Comparison of ENCODE assay signal across 16 mouse cellular contexts in genomic region chr14:32439744-32440143, GRCm38 (mm10). TPM values are rescaled to one million over a fixed set of nuclear protein-coding genes. Genes with fewer than 3 reads are reported as not detected.
DNase-seq lines count a peak whose midpoint lies in the region; ATAC-seq and TF ChIP-seq lines count a peak whose summit lies in the region.
"Had no signal": no experiment of that assay in that cellular context is flagged by ENCODE, and none has a peak within 500 bp of the region (broad histone marks: within the 10 kb centered on the region; RNA-seq: fewer than 3 reads in every experiment).

No protein-coding gene starts in this region.

- peak; percentile 94 for ATAC-seq in forebrain, embryonic 16.5 days
- no peak for ATAC-seq in frontal cortex, adult (ENCODE audit: low TSS enrichment)
- ATAC-seq: liver, embryonic 12.5 days had no signal

- no peak overlapping the region for H3K4me3 ChIP-seq in CH12.LX (replicated peaks in 1 of 3; ENCODE audit: low read depth in 2 of 3, low read length in 2 of 3, poor library complexity in 1 of 3)
- no peak overlapping the region for H3K4me3 ChIP-seq in forebrain, embryonic 16.5 days (replicated peaks; ENCODE audit: low read length)
- H3K4me3 ChIP-seq: layer of hippocampus, adult 2 months; liver, embryonic 12.5 days had no signal

- intact Hi-C loops in left cerebral cortex, postnatal 36 days (cut with DNase I): no loop called here

- no peak for TF ChIP-seq POLR2A in CH12.LX (IDR thresholded peaks at IDR 0.05; ENCODE audit: low read depth, low read length)

- WGBS in forebrain, embryonic 16.5 days: 12% methylated on average over 3 of the region's 3 CpGs

- in situ Hi-C loops in CH12.LX (cut with MboI; ENCODE audit: low pct_ligation_motif_present, low pct_unique_long_range_greater_than_20kb, low sequenced_read_pairs): no loop called here

- DNase-seq in heart, adult 11 months: peak; percentile 66
- no peak for DNase-seq in heart, adult 18-20 months
- no peak for DNase-seq in CH12.LX (ENCODE audit: extremely low read depth)
- peak; percentile 34 for DNase-seq in layer of hippocampus, adult 9-11 months
- DNase-seq in lung, postnatal 14 days: no peak
- DNase-seq in left cerebral cortex, postnatal 36 days (ENCODE audit: low spot score in 2 of 2): no peak
- DNase-seq: adrenal gland, postnatal 10 days; B cell, adult 2 months; cerebellum, adult 2 months; gastrocnemius, postnatal 36 days had no signal

- TF ChIP-seq EP300 in CH12.LX (IDR thresholded peaks at IDR 0.05; ENCODE audit: low read length): no peak

- TF ChIP-seq CTCF in CH12.LX (conservative IDR thresholded peaks at IDR 0.05 in 1 of 2, IDR thresholded peaks at IDR 0.05 in 1 of 2; ENCODE audit: low read depth in 2 of 2, low read length in 2 of 2): no peak

- dilution Hi-C loops in CH12.LX (cut with MboI; ENCODE audit: extremely low pct_ligation_motif_present, extremely low pct_unique_long_range_greater_than_20kb, low sequenced_read_pairs): no loop called here

- no peak overlapping the region for H3K27ac ChIP-seq in CH12.LX (ENCODE audit: insufficient read depth, low read depth)
- no peak overlapping the region; the same call in 1 of the 2 replicates for H3K27ac ChIP-seq in forebrain, embryonic 16.5 days (ENCODE audit: low read length)
- H3K27ac ChIP-seq: layer of hippocampus, adult 2 months; liver, embryonic 12.5 days had no signal

- no peak overlapping the region for H3K9ac ChIP-seq in CH12.LX (ENCODE audit: insufficient read depth, low read depth)
- H3K9ac ChIP-seq in forebrain, embryonic 16.5 days (replicated peaks; ENCODE audit: low read depth, low read length): no peak overlapping the region
- H3K9ac ChIP-seq: liver, embryonic 12.5 days had no signal

- no peaks in the 10 kb centered on the region for H3K9me3 ChIP-seq in CH12.LX (replicated peaks; ENCODE audit: low read length)
- no peaks in the 10 kb centered on the region for H3K9me3 ChIP-seq in forebrain, embryonic 16.5 days (ENCODE audit: control insufficient read depth, low read length)
- H3K9me3 ChIP-seq: liver, embryonic 12.5 days had no signal

- no peaks in the 10 kb centered on the region for H3K4me1 ChIP-seq in CH12.LX (ENCODE audit: control insufficient read depth in 1 of 2, insufficient read depth in 2 of 2)
- H3K4me1 ChIP-seq in forebrain, embryonic 16.5 days (replicated peaks; ENCODE audit: control insufficient read depth, insufficient read depth, low read length): peaks cover 14% of the 10 kb centered on the region
- H3K4me1 ChIP-seq: liver, embryonic 12.5 days had no signal

- no peaks in the 10 kb centered on the region for H3K27me3 ChIP-seq in CH12.LX (replicated peaks)
- H3K27me3 ChIP-seq in forebrain, embryonic 16.5 days (replicated peaks; ENCODE audit: control insufficient read depth, insufficient read depth, low read length): no peaks in the 10 kb centered on the region

- no peaks in the 10 kb centered on the region for H3K79me2 ChIP-seq in CH12.LX (replicated peaks; ENCODE audit: control insufficient read depth, extremely low read depth, insufficient read depth, poor library complexity, severe bottlenecking)

- H3K4me2 ChIP-seq in CH12.LX (ENCODE audit: insufficient read depth, low read depth, poor library complexity, severe bottlenecking): 0 out of 2 replicates have a peak overlapping the region, but pooled peaks have one; percentile 11
- H3K4me2 ChIP-seq in forebrain, embryonic 16.5 days (ENCODE audit: low read length): no peak overlapping the region
- H3K4me2 ChIP-seq: liver, embryonic 12.5 days had no signal

- H3K36me3 ChIP-seq in CH12.LX (replicated peaks in 1 of 2; ENCODE audit: control insufficient read depth in 1 of 2, insufficient read depth in 1 of 2, low read length in 1 of 2): no peaks in the 10 kb centered on the region
- no peaks in the 10 kb centered on the region for H3K36me3 ChIP-seq in forebrain, embryonic 16.5 days (ENCODE audit: control insufficient read depth, insufficient read depth)
- H3K36me3 ChIP-seq: liver, embryonic 12.5 days had no signal

- no peak for TF ChIP-seq RAD21 in CH12.LX (IDR thresholded peaks at IDR 0.05; ENCODE audit: low read depth, low read length)

TF ChIP-seq in CH12.LX, 34 proteins besides CTCF, POLR2A, EP300 and RAD21:
- TF ChIP-seq ZNF384 (IDR thresholded peaks at IDR 0.05; ENCODE audit: low read depth, low read length) (no peak), ZKSCAN1 (IDR thresholded peaks at IDR 0.05; ENCODE audit: borderline replicate concordance, low read depth, low read length) (no peak), RCOR1 (conservative IDR thresholded peaks at IDR 0.05; ENCODE audit: low read depth, low read length) (no peak), CHD1 (IDR thresholded peaks at IDR 0.05; ENCODE audit: low read depth, low read length) (no peak), MXI1 (IDR thresholded peaks at IDR 0.05; ENCODE audit: low read depth, low read length) (no peak), POLR2AphosphoS2 (IDR thresholded peaks at IDR 0.05; ENCODE audit: low read depth, low read length) (no peak), UBTF (IDR thresholded peaks at IDR 0.05; ENCODE audit: low read depth, low read length) (no peak), PAX5 (IDR thresholded peaks at IDR 0.05; ENCODE audit: low read length) (no peak), SMC3 (IDR thresholded peaks at IDR 0.05; ENCODE audit: low read depth, low read length) (no peak), MAZ (IDR thresholded peaks at IDR 0.05; ENCODE audit: low read depth, low read length) (no peak), KAT2A (IDR thresholded peaks at IDR 0.05; ENCODE audit: insufficient replicate concordance, low read length) (no peak), MAX (IDR thresholded peaks at IDR 0.05; ENCODE audit: low read length) (no peak), TCF12 (IDR thresholded peaks at IDR 0.05; ENCODE audit: low read depth, low read length) (no peak)

RNA-seq across cellular contexts. Expression of gene Slc18a3, which starts 24.9 kb away (rescaled TPM):
- total RNA-seq in heart, adult 18-20 months (2021): not detected
- total RNA-seq in CH12.LX (2012; rRNA removed) (not detected in 2 replicates), CH12.LX (2014; rRNA removed) (not detected in 2 replicates)
- polyA plus RNA-seq in CH12.LX (2012; ENCODE audit: insufficient read length, low read depth): not detected in 2 replicates
- polyA plus RNA-seq in forebrain, embryonic 16.5 days (2015; fragmentation: Nextera tagmentation; extraction: Ambion mirVana): 1.6 and 2.6 TPM in 2 replicates
- total RNA-seq in left cerebral cortex, postnatal 36 days (2021): 1 to 10 TPM; 1.1 to 1.8 TPM
- total RNA-seq: gastrocnemius, postnatal 36 days; heart, postnatal 25 days; layer of hippocampus, adult 2 months; megakaryocyte, adult 5-6 weeks had no signal

RNA-seq across cellular contexts. Expression of gene Chat, which starts 26.0 kb away (rescaled TPM):
- not detected for total RNA-seq in heart, adult 18-20 months (2021)
- total RNA-seq in CH12.LX (2012; rRNA removed) (not detected in 2 replicates), CH12.LX (2014; rRNA removed) (not detected in 2 replicates)
- not detected in 2 replicates for polyA plus RNA-seq in CH12.LX (2012; ENCODE audit: insufficient read length, low read depth)
- 0.09 and 0.77 TPM in 2 replicates for polyA plus RNA-seq in forebrain, embryonic 16.5 days (2015; fragmentation: Nextera tagmentation; extraction: Ambion mirVana)
- total RNA-seq in left cerebral cortex, postnatal 36 days (2021): 1 to 10 TPM in 1 of 2 experiments, under 1 TPM in 1; 0.81 to 2.3 TPM
- total RNA-seq: adrenal gland, postnatal 10 days; gastrocnemius, postnatal 36 days; heart, postnatal 25 days; layer of hippocampus, adult 2 months; megakaryocyte, adult 5-6 weeks had no signal
- polyA plus RNA-seq: liver, embryonic 12.5 days had no signal

RNA-seq across cellular contexts. Expression of gene 1700024G13Rik, which starts 51.6 kb away (rescaled TPM):
- total RNA-seq in heart, adult 18-20 months (2021): not detected
- total RNA-seq in CH12.LX (2012; rRNA removed) (not detected in 2 replicates), CH12.LX (2014; rRNA removed) (not detected in 2 replicates)
- not detected in 2 replicates for polyA plus RNA-seq in CH12.LX (2012; ENCODE audit: insufficient read length, low read depth)
- polyA plus RNA-seq in forebrain, embryonic 16.5 days (2015; fragmentation: Nextera tagmentation; extraction: Ambion mirVana): 0.68 and 0.70 TPM in 2 replicates
- total RNA-seq in left cerebral cortex, postnatal 36 days (2021): not detected
- total RNA-seq: adrenal gland, postnatal 10 days; gastrocnemius, postnatal 36 days; heart, postnatal 25 days; megakaryocyte, adult 5-6 weeks had no signal
- polyA plus RNA-seq: liver, embryonic 12.5 days had no signal

Comparison
In these comparisons a context has a peak if more than half of its experiments do, and no peak if none do; other contexts are left out.
1. DNase-seq: peak in heart, adult 11 months (single experiment) and layer of hippocampus, adult 9-11 months (single experiment); none in heart, adult 18-20 months (0 of 2), CH12.LX (single experiment), lung, postnatal 14 days (single experiment) and left cerebral cortex, postnatal 36 days (0 of 2).